Mouse (Mus musculus) R1 (cell line): ENCODE measurements at regions not wholly inside any gene's neighbourhood (a gene's known extent, or its start where the extent isn't known, plus 50 kb on each side); places are given as distances from the start of the nearest gene placed in this dataset.

ENCODE experiments used
- DNase-seq: peaks from one replicate; pipeline ENCODE4 v3.0.0-alpha.2; 2018; ENCODE audit warnings: low read depth, low spot score

DNA sequence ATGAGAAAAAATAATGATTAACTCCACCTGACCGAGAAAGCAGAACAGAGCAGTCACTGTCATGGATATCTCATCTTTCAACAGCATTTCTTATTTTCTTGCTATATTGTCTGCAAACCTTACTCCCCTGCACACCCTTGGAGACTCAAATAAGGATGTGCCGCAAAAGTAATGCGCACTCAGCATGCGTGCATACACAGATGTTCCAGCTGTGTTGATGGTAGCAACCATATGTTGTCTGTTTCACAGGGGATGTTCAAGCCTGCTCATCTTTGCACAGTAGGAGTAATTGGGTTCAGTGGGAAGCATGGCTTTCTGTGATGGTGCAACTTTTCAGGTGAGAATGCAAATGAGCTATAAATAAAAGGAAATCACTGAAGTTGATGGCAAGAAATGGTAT, 1182.9 kb upstream of the Manea start:
- DNase-seq, result no peak

DNA sequence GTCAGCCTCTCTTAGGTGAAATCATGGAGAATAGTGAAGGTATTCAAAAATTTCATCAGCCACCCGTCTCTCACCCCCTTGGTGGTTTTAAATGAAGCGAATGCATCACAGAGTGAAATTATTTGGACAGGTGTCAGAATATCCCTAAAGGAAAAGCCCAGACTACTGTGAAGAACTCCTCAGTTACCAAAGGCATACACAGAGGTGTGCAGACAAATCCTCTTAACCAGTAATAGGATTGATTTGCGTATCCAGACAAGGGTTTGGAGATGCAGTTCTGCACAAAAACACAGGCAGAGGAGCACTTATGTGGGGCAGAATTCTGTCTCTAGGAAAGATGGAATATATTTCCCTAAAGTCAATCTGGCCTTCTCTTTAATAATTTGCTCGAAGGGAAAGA, 1173.6 kb upstream of the Manea start:
- DNase-seq, result no peak

DNA sequence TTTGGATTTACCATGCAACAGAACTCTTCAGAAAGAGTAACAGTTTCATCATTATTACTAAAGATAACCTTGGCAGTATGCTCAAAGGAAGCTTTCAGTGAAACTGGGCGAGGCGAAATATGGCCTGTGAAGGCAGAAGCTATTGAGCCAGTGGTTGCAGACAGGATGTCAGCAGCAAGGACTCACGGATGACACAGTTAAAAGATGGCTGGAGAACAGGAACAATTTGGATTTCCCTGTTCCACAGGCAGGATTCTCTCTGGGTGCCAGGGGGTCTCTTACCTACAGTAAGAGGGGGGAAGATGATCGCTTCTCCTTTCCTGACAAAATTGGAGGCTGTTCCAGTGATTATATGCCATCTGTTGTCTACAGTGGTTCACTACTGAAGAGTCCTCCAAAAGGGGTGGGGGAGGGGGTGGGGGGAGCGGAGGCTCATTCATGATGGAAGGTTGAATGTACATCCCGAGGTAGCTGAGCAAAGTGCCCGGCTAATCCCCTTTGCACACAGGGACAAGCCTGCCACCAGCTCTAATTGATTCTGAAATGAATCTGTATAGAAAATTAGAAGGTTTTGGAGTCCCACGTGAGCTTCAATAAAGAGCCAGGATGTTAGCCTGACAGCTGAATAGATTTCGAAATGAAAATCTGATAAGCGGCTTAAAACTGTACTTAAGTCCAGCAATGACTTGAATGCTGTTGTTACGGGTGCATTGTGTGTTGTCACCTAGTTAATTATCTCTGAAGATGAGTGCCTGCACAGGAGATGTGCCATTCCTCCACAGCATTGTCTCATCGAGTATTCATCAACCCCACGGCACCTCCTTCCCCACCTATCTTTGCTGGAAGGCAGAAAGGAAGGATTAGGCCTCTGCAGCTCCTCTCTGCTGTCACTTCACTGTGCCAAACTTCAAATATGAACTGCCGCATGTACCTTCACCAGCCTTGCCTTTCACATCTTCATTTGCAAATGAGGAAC, 1158.4 kb upstream of the Manea start:
- peak; percentile 3 for DNase-seq

DNA sequence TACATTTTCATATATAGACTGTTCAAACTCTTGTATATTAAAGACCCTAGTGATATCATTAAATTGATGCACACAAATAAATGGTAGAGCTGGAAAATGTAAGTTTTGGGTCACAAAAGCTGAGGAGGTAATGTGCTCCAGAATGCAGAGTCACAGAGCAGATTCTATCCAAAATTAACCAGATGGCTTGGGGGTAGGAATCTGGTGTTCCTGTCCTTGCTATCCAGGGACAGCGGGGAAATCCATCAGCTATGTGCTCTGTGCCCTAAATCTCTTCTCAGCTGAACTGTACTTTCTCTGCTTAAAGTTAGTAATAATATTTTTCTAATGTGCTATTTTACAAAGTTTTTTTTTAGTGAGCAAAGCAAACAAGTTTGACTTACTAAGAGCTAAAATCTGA, 1151.2 kb upstream of the Manea start:
- DNase-seq, result no peak

DNA sequence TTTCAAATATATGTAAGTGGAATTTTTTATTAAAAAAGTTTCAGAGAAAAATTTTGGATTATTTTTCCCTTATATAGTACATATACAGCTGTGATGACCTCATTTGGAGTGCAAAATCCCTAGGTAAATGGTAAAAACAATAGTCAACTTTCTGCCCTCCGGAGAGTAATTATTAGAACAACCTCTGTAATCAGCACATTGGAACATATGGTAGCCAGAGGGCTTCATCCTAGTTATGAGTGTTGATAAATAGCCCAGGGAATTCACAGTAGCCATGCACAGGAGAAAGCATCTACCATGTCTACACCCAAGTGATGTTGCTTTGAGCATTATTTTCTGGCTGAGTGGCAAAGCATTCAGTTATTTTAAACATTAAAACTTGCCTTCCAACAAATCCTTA, 1150.6 kb upstream of the Manea start:
- no peak for DNase-seq

DNA sequence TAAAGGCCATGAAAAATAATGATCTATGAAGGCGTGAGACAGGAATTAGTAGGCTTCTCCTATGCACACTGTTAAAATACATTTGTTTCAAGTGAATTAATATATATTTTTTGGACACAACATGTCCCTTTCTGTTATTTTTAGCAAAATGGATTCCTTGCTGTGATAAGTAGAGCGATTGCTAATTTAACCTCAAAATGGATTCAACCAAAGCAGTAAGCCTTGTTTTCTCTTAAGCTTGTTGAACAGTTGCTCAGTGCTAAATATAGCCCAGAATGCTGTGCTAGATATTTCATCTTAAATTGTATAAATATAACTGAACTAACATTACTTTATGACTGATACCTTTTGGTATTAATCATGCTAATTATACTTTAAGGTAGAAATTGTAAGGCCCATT, 1144.6 kb upstream of the Manea start:
- no peak for DNase-seq

DNA sequence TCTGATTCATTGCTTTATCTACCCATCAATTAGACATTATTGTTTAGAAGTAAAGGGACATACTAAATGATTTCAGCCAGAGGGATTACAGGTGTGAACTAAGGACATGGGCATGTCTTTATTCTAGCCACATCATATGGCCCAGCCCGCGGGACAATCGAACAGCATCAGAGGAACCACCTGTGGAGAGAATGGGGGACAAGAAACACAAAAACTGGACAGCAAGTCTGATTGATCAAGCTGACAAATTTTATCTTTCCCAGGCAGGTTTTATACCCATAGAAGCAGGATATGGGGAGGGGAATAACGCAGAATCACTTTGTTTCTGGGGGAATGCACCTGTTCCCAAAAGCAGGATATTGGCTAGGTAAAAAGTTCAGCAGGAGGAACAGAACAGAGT, 1103.2 kb upstream of the Manea start:
- peak; percentile 22 for DNase-seq

DNA sequence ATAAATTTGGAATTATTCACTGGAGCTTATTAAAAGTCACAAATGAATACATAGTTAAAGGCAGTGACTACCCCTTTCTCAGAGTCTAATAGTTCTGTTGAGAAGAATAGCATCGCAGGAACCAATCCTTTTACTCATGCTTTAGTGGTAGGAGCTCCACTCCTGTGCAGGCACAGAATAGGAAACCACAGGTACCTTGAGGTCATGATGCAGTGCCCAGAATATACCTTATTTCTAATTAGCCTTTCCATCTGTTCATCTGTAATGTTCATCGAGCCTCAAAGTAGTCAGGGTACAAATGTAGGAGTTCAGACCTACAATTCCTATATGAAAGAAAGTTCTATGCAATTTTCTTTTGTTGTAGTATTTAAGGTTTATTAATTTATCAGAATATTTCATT, 1099.6 kb upstream of the Manea start:
- DNase-seq, result no peak

DNA sequence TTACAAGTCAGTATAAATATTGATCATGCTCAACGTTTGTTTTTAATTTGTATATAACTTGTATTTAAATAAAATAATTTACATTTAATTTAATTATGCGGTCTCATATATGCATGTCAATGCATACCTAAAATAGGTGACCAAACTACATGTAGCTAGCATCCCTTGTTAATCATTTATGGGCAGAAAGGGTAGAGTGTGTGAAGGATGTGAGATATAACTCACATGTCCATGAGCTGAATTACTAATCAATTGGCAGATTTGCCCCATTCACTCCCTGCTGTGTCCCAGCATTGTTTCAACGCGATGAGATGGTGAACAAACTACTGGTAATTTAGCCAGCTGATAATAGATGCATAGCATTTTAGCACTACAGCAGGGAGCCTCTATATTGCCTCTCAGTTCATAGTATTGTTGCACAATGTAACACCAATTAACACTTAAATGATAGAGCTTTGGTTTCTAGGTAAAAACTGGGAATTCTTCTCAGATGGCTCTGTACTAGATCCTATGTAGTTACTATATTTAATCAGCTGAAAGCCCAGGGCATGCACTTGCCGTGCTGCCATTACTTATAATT, 1082.6 kb upstream of the Manea start:
- DNase-seq, result no peak

DNA sequence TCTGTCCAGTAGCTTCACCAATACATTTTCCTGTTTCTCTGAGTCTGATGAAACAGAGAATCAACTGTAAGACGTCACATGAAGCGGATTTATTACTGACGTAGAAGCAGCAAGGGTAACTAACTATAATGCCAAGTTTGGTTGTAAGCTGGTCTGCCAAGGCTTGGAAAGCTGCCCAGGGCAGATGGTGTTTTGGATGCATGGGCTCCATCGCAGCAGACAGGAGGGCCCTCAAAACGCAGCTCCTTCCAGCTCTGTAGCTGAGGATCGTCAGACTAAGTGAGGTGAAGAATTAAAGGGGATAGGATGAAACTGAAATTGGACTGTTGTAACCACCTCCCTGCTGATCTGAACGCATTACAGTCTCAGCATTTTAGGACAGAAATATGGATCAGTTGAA, 1079.2 kb upstream of the Manea start:
- no peak for DNase-seq

DNA sequence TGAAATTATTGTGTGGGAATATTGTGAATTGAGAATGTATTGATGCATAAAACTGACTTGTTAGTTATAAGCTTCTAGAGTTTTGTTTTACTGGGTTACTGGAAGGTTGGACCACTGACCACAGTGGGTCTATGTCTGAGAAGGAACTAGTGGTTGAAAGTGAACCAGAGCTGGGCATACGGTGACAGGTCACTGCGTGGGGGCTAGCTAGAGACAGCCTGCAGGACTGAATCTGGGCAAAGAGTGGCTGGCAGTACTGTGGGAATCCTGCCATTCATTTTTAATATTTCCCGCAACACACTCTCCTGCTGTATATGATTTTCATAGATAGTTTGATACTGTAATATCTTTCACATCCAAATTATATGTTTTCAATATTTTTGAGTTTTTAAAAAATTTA, 1077.2 kb upstream of the Manea start:
- DNase-seq, result no peak

DNA sequence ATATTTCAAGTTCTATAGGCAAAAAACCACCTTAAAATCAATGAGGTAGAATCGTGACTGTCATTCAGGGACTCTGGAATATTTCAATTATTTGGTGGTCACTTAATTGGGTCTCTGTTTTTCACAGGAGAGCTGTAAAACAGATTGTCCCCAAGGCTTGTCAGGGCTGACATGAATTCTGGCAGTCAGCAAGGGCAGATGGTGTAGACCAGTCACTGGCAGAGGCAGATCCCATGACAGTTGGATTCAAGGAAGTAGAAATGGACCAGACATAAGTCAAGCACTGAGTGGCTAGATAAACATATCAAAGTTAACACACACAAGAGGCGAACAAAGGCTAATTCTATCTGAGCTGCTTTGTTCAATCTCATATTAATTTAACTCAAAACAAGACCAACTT, 1071.8 kb upstream of the Manea start:
- DNase-seq, result no peak

DNA sequence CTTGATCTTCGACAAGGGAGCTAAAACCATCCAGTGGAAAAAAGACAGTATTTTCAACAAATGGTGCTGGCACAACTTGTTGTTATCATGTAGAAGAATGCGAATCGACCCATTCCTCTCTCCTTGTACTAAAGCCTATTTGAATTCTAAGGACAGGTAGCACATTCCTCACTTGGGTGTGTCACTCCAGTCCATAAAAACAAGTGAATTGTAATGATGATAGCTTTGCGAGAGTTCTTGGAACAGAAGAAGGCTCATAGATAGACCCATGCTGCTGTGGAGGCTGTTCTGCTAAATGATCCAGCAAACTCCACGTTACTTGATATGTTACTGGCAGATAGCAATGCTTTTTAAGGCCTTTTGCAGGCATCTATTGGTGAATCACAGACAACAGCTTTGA, 1038.2 kb upstream of the Manea start:
- peak; percentile 78 for DNase-seq

DNA sequence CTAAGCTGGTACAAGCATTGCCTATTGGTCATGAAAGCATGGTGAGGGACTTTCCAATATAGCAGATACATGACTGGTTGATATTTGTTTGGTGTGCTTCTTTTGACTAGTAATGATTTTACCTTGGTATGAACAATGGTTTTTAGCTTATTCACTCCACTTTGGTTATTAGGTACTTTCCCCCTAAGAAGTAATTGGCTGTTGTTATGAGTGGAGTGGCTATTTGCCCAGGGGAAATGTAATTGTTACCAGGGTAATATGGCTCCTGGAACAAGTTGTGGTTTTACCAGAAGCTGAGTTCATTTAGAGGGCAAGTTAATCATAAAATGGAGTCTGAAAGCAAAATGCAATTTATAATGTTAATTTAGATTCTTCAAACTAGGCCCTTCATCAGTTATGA, 1000.2 kb upstream of the Manea start:
- no peak for DNase-seq

DNA sequence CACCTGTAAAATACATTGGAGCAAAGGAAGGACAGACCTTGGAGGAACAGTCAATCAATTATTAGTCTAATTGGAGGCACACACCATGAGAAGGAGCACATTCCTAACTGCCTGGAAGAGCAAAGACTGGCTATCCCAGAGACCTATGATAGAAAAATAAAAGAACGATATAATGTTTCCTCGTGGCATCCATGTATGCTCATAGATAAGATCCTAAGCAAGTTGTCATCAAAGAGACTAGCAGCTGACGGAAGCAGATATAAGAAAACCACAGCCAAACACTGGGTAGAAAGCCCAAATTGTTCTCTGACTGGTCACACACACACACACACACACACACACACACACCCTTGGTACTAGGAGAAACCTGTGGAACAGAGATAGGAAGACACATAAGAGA, 986.6 kb upstream of the Manea start:
- DNase-seq, result no peak
